Mouse (Mus musculus) cerebellum, adult 2 months (tissue): Measurements from ENCODE around the gene Bend4.

Source experiments
- CTCF ChIP-seq: fragments of 200-500 bp; IDR thresholded peaks from 2 replicates; pipeline ENCODE4 v1.5.1; 2011; ENCODE audit warnings: low read depth, mild to moderate bottlenecking, control low read depth, low read length, moderate library complexity, borderline replicate concordance; ENCODE audit not compliant: insufficient read depth
- POLR2A ChIP-seq: fragments of 200-500 bp; IDR thresholded peaks from 2 replicates; pipeline ENCODE4 v1.6.1; 2011; ENCODE audit warnings: low read length, control low read depth, borderline replicate concordance; ENCODE audit not compliant: insufficient read depth

DNA sequence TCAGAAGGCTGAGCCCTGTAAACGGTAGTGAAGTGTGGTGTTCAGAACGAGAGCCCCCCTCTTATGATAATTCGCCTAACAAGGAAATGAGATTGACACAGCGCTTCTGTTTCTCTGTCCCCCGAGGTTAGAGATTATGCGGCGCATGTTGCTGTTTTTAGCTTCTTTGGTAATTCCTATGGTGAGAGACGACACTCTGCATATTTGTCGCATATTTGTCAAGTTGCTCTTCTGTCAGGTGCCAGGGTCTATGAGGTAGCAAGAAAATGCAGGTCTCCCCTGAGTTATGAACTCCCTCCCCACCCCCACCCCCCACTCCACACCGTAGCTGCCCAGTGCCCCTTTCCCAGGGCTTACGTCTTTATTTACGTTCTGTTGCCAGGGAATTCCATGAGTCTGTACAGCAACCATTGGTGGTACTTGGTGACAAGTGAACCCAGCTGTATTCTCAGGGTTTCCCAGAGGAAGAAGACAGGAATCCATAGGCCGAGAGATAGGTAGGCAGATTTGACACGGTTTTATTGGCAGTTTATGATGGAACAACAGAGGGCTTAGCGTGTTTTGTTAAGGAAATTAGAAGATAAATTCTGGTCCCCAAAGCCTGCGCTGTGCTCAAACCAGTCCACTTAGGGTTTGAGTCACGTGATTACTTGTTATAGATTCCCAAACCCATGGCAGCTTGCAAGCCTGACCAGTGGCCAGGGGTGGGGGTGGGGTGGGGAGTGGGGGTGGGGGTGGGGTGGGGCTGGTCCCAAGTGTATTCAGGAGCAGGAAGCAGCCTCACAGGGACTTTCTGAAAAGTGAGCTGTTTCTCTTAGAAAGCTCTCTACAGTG is 16.3 kb upstream of the Bend4 start:
- TF ChIP-seq POLR2A (no peak), CTCF (no peak)
